Mouse (Mus musculus) hindbrain, embryonic 11.5 days (tissue): ENCODE measurements at regions not wholly inside any gene's neighbourhood (a gene's known extent, or its start where the extent isn't known, plus 50 kb on each side); places are given as distances from the start of the nearest gene placed in this dataset.

Source experiments
- ATAC-seq: fragments of 200-750 bp; cut with Nextera tagmentation; 2 replicates; pipeline ENCODE4 v1.8.0; 2017; ENCODE audit warnings: mild to moderate bottlenecking, moderate TSS enrichment, moderate library complexity; ENCODE audit not compliant: low FRiP score
- DNase-seq: peaks from one replicate; pipeline ENCODE4 v3.0.0-alpha.2; 2015; ENCODE audit warnings: low spot score
- H3K27ac ChIP-seq: fragments of 300-500 bp; sonication (generic); 2 replicates; pipeline ENCODE4 v1.5.1; 2014; ENCODE audit warnings: mild to moderate bottlenecking, low read depth, low read length
- H3K27me3 ChIP-seq: fragments of 300-500 bp; sonication (generic); 2 replicates; pipeline ENCODE4 v1.6.1; 2014; ENCODE audit warnings: mild to moderate bottlenecking, low read length, moderate library complexity, mixed read lengths; ENCODE audit not compliant: control insufficient read depth, insufficient read depth
- H3K36me3 ChIP-seq: fragments of 300-500 bp; sonication (generic); 2 replicates; pipeline ENCODE4 v1.6.1; 2014; ENCODE audit warnings: mild to moderate bottlenecking, low read length, moderate library complexity, mixed read lengths; ENCODE audit not compliant: control insufficient read depth, insufficient read depth
- H3K4me1 ChIP-seq: fragments of 300-500 bp; sonication (generic); replicated peaks from 2 replicates; pipeline ENCODE4 v1.6.1; 2014; ENCODE audit warnings: low read length, mixed read lengths; ENCODE audit not compliant: control insufficient read depth, insufficient read depth
- H3K4me2 ChIP-seq: fragments of 300-500 bp; sonication (generic); replicated peaks from 2 replicates; pipeline ENCODE4 v1.6.1; 2014; ENCODE audit warnings: mild to moderate bottlenecking, low read depth, low read length
- H3K4me3 ChIP-seq: fragments of 300-500 bp; sonication (generic); 2 replicates; pipeline ENCODE4 v1.5.1; 2014; ENCODE audit warnings: low read depth, low read length
- H3K9ac ChIP-seq: fragments of 300-500 bp; sonication (generic); 2 replicates; pipeline ENCODE4 v1.6.1; 2014; ENCODE audit warnings: low read depth, low read length
- H3K9me3 ChIP-seq: fragments of 300-500 bp; sonication (generic); 2 replicates; pipeline ENCODE4 v1.6.1; 2016; ENCODE audit warnings: low read length; ENCODE audit not compliant: control insufficient read depth
- WGBS: fragments of 180-500 bp; shearing (Covaris S2); extraction: QIAGEN DNeasy Blood & Tissue Kit; methylation state at CpG from one replicate; pipeline ENCODE4 v1.1.7; 2014; 5-methylcytosine and 5-hydroxymethylcytosine counted together

DNA sequence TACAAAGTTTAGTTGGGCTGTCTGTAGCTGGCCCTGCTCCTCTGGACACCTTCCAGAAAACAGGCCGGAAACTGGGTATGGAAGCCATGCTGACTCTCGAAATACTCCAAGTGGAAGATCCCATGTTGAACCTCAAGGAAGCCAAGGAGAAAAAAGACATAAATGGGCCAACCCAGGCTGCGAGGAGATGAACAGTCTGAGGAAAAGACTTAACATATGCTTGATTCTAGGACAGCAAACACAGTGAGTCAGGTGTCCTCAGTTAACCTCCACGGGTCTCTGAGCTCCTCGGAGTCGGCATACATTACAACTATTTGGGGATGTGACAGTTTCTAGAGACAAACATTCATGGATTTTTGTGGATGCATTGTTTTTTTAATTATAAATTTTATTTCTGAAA is 60.0 kb upstream of the Msi2 start:
- H3K27ac ChIP-seq = no peak overlapping the region
- 90% methylated on average over 6 of the region's 6 CpGs for WGBS

DNA sequence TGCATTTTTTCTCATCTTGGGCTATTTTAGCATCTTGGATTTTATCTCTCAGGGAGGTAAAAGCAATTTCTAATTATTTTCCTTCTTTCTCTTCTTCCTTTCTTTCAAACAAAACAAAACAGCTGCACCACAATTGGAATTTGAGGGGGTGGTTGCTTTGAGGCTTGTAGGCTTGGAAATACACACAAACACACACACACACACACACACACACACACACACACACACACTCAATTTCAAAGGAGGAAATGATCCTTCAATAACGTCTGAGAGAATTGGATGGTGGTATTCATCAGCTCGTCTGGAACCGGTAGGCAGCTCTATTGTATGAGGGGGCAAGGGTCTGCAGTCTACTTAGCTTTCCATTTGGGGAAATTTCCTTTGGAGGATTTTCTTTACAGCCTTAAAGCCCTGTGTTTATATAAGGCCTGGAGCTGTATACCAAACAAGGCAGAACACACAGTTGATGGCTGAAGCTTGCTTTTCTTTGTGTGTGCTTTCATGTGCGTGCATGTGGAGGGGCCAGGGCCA is 56.2 kb upstream of the Msi2 start:
- Histone ChIP-seq H3K27me3 (no peaks in the 10 kb centered on the region), H3K4me1 (no peaks in the 10 kb centered on the region), H3K36me3 (no peaks in the 10 kb centered on the region), H3K4me3 (no peak overlapping the region), H3K9me3 (no peaks in the 10 kb centered on the region), H3K9ac (no peak overlapping the region), H3K27ac (0 out of 2 replicates have a peak overlapping the region, but pooled peaks have one; percentile 39), H3K4me2 (no peak overlapping the region)
- WGBS = 34% methylated on average over 4 of the region's 4 CpGs
- DNase-seq = peak; percentile 45
- no peak; the same call in 1 of the 2 replicates for ATAC-seq

More for the DNA sequence above, 60.0 kb upstream of the Msi2 start:
- no peaks in the 10 kb centered on the region for H3K9me3 ChIP-seq
- H3K4me2 ChIP-seq = no peak overlapping the region
- DNase-seq (no peak), ATAC-seq (no peak)
- H3K4me1 ChIP-seq = no peaks in the 10 kb centered on the region
- H3K27me3 ChIP-seq = no peaks in the 10 kb centered on the region
- no peaks in the 10 kb centered on the region for H3K36me3 ChIP-seq
- no peak overlapping the region for H3K9ac ChIP-seq
- H3K4me3 ChIP-seq = no peak overlapping the region

DNA sequence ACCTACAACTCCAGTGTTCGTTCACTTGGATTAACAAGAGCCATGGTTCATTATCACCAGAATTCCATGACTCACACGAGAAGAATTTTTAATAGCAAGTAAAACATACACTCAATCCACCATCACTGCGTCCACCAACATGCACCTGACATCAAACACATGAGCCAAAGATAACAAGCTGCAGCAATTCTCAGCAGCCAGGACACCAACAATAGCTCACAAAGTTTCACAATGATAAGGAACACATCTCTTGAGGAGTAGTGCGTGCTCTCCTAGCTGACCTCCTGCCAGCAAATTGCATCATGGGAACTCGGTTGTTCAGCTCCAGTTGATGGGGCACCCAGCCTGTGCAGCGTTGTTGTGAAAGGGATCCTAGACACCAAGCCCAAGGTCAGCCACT is 55.6 kb upstream of the Msi2 start:
- DNase-seq = no peak
- Histone ChIP-seq H3K27ac (0 out of 2 replicates have a peak overlapping the region, but pooled peaks have one; percentile 39), H3K36me3 (no peaks in the 10 kb centered on the region), H3K4me2 (no peak overlapping the region), H3K9ac (no peak overlapping the region), H3K9me3 (no peaks in the 10 kb centered on the region), H3K27me3 (no peaks in the 10 kb centered on the region), H3K4me3 (no peak overlapping the region), H3K4me1 (no peaks in the 10 kb centered on the region)
- ATAC-seq = no peak
- 61% methylated on average over 6 of the region's 6 CpGs for WGBS

DNA sequence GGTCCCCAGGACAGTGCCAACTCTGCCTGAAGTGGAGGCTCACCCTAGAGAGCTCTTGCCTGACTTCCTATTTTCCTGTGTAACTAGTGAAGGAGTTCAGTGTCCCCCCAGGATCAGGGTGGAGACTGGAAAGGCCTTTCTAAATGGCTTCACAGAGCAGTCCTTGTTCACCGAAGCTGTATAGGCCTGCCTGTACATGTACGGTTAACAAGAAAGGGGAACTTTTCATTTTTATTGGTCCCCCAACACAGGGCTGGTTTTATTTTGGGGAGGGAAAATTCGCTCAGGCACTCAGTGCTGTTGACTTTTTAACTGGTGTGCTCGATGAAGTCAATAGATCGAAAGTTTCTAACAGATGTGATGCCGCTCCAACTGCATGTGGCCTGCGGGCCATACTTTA is 52.1 kb upstream of the Msi2 start:
- Histone ChIP-seq H3K4me3 (no peak overlapping the region), H3K27ac (no peak overlapping the region), H3K4me1 (no peaks in the 10 kb centered on the region), H3K27me3 (no peaks in the 10 kb centered on the region), H3K9ac (no peak overlapping the region), H3K9me3 (no peaks in the 10 kb centered on the region), H3K36me3 (no peaks in the 10 kb centered on the region), H3K4me2 (no peak overlapping the region)
- WGBS = 81% methylated on average over 7 of the region's 7 CpGs
- DNase-seq (no peak), ATAC-seq (no peak)
